Mouse (Mus musculus) adrenal gland, postnatal 25 days (tissue): ENCODE results near the gene Alg13. TPM values are rescaled to one million over a fixed set of nuclear protein-coding genes. Genes with fewer than 3 reads are reported as not detected.

Experiments
- DNase-seq: peaks from one replicate; pipeline ENCODE4 v3.0.0; 2021; ENCODE audit warnings: mixed read lengths
- long read RNA-seq: library from polyadenylated mRNA; stranded (forward); transcript quantifications from one replicate; pipeline ENCODE4 v2.0.0, GENCODE M21; 2021
- total RNA-seq: library from RNA; stranded (reverse); gene quantifications from 2 replicates; pipeline ENCODE4 v1.2.3, GENCODE M21; 2021

The Alg13 gene
- 11.8 and 12.2 TPM in 2 replicates for total RNA-seq
- long read RNA-seq, partial matches to known transcripts: 2 of 8 reads
- long read RNA-seq, other reads (novel, unspliced or antisense): 2 of 8 reads

DNA sequence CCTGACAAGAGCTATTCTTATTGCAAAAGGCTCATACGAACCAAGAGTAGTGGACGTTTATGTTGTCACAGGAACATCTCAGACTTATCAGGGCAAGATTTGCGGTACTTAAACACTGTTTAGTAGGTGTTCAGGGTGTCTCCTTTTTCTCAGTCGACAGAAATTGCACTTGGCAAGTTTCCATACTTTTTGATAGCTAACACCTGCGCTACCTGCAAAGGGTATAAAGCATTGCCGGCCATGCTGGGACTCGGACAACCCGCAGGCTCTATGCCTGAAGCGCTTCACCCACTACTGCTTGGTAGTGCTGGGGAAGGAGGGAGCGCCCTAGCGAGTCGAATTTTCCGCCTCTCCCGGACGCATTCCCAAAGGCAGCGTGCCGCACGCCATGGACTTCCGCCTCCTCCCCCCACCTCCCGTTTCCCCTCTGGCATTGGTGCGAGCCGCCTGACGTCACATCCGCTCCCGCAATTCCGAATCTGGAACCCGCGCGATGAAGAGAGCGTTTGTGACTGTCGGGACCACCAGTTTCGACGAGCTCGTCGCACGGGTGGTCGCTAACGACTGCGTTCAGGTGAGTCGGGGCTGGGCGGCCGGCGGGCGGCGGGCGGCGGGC lies at the start of gene Alg13:
Alg13 (plus strand) TSS at position 257 of the 616 bp plus-strand sequence.
- DNase-seq: peak; percentile 77

DNA sequence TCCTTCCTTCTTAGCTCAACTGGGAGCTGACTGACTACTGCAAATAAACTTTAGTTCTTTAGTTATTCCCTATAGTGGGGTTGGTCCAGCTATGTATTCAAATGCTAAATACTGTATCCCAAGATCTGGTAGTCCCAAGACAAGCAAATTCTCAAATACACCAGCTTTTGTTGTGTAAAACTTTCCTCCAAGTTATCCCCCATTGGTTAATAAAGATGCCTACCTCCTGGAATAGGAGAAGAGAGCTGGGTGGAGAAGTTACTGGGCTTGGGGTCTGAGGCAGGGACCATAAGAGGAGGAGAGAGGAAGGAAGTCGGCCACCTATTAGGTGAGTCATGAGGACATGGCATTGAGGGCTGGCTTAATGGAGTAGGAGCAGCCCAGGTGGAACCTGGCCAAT lies 49.0 kb upstream of the Alg13 start:
- no peak for DNase-seq

DNA sequence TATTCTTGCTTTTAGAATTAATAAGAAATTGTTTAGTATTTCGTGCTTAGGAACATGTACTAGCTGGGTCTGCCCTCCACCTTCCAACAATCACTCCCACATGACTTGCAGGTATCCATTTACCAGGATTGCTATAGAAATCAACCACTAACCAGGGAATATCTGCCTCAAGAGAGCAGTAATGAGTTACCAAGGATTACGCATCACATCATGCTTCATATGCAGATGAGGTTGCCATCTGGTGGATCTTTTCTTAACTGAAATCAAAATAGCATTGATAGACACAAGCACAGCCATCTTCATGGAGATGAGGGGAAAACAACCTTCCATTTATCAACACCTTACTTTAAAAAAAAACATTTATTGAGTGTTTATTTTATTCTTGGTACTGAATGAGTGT lies 16.1 kb upstream of the Alg13 start:
- no peak for DNase-seq

DNA sequence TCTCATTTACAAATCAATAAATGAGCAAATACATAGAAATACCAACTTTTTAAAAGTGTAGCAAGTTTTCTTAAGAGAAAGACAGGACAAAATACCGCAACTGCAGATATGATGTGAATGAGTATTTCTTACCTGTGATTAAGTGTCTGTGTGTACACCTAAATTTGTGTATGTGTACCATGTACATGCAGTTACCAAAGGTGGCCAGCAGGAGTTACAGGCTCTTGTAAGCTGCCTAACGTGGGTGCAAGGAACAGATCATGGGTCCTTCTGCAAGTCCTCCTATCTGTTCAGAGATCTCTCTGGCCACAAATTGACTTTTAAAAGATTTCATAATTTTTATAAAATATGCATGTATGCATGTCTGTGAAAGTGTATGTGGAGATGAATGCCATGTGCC lies 11.9 kb upstream of the Alg13 start:
- DNase-seq: no peak

DNA sequence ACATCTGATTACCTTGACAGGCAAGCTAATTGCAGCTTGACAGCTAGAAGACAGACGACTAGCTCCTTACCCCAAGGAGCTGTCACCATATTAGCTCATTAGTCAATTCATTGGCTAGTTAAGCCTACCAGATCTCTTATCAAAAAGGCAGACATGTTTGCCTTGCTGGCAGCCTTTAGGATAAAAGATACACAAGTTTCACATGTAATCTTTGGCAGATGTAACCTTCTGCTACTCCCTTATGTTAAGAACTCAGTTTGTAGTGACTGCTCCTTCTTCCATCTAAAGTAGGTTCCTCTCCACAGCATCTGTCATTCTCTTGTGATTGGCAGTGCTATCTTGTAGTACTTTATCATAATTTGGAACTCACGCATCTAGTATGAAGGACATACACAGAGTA lies 3.6 kb upstream of the Alg13 start:
- no peak for DNase-seq

DNA sequence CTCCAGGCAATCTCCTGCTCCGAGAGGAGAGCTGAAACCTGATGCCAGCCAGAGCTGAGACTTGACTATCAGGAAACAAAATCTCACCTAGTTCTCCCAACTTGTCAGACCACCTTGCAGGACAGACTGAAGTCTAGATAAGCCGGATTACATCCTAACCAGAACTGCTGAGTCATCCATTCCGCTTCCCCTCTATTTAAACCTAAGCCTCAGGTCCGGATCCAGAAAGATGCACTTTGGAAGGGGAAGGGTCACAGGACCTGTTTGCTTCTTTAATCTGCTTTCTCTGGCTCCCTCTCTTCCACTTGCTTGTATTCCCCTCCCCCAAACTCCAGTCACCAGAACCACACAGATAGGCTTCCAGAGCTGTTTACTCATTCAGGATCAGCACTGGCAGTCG lies 2.6 kb upstream of the Alg13 start:
- DNase-seq: no peak

DNA sequence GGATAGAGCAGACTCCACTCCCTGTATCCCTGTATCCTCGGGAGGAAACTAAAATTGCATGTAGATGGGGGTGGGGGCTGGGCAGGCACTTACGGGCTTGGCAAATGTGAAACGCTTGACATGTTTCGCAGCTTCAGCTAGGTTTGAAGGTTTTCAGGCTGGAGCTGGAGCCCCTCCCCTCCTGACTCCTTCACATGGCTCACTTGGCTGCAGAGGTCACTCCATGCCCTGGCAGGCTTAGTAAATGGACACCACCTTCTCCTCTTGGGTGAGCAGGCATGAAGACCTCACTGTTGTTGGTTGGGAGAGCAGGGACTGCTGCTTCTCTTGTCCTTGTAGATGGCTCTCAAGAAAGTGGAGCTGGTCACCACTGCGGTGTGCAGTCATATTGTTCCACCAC lies 1.6 kb upstream of the Alg13 start:
- no peak for DNase-seq

DNA sequence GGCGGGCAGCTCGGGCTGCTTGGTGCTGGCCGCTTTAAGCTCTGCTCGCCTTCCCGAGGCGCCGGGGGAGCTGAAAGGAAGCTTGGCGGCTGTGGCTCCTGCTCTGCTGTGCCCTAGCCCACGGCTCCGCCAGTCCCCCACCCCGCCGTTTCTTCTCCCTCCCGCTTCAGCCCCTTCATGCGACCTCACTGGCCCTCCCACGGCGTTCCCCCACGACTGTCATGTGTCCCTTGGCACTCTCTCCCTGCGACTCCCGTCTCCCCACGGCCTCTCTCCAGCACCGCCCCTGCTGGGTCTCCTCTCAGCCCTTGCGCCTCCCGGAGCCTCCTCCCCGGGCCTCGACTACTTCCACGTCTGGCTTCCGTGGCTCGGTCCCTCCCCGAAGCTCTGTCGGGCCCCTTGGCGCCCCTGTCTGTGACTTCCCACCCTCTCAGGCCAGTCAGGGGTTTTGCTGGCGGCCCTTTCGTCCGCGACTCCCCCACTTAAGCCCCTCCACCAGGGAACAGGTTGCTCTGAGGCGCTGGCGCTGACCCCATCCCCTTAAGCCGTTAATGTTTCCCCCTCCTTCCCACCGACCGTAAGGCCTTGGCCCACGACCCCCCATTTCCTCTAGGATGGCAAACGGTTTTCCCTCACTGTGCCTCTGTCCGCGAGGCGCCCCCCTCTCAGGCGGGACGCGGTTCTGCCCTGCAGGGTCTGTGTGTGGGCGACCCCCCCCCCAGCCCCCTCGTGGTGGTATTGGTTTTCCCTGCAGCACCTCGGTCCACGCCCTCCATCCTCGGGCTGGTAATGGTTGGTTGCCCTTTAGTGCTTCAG lies 768 bp downstream of the Alg13 start:
- DNase-seq: peak; percentile 16

DNA sequence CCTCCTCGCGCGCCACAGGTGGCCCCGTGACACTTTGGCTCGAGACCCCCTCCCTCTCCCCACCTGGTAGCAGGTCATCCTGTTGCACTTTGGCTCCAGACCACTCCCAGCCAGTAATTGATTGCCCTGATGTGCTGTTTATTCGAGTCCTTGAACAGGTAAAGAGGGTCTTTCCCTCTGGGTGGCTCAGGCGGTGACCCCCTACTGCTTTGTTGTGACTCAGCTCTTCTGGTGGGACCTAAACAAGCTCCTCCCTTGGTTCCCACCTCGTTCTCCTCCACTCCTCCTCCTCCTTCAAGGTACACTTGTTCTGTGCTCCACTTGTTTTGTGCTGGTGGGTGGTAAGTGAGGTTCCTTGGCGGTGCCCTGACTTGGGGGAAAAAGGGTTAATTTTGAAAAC lies 1.8 kb downstream of the Alg13 start:
- no peak for DNase-seq

DNA sequence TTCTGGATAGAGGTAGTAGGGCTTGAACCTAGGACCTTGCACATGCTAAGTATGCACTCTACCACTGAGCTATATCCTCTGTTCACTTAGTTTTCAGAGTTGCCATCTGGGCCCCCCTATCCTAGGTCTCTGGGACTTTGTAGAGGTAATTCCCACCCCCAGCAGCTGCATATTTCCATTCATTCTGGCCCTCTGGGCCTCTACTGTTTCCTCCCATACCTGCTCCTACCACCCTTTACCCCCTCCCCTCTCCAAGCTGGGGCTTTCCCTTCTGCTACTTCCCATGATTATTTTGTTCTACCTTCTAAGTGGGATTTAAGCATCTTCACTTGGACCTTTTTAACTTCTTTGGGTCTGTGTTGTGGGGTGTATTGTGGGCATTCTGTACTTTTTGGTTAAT lies 7.8 kb downstream of the Alg13 start:
- DNase-seq: no peak

DNA sequence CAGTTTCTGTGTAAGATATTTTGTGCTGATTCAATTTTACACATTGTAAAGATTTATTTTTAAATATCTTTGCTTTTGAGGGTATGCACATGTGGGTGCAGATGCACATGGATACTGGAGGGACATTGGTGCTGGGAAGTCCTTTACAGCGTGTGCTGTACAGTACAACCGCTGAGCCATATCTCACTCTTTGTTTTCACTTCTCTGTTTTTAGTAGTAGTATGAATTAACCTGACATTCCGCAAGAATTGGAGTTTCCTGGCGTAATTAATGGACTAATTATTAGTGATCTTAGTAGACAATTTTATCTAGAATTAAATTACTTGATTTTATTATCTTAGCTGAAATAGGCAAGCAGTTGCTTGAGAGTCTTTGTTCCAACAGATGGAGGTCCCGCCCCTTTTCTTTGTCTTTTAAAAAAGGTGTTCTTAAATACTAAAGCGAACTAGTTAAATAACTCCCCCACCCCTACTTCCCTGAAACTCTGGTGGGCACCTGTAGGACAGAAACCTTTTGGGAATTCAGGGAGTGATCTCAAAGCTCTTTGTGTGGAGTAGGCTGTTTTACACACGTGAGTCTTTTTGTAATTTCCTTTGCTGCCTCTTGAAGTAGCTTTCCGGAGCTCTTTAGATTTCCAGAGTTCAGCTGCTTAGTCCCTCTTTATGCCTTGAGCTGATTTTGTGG lies 17.9 kb downstream of the Alg13 start:
- no peak for DNase-seq

DNA sequence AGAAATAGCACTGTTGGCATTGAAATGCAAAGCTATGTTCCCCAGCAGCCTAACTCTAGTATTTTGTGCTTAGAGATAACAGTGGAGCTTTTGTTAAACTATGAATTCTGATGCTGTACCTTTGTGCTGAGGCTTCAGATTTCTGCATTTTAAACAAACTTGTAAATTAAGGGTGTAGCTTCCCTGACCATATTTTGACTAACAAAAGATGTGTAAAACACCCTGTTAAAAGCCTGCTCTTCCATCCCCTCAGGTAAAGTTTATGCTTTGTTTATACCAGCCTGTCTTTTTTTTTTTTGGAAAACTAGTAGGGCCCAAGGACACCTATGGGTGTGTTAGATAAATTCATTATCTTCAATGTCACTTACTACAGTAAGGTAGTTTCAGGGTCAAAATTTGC lies 20.3 kb downstream of the Alg13 start:
- DNase-seq: no peak

DNA sequence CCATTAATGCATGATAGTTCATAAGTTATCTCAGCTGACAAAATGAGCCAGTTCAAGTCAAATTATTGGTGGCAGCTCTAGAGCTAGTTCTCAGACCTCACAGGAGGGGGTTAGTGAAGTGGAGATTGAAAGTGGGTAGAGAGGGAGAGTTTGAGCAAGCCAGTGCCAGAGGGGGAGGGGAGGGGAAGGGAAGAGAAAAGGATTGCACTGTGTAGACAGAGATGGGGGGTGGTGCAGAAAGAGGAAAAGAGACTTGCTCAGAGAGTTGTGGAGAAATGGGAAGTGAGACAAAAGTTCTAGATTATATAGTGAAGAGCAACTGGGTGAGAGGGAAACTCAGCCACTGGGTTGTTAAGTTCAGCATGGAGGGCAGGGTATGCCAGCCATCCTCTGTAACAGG lies 20.8 kb downstream of the Alg13 start:
- no peak for DNase-seq

DNA sequence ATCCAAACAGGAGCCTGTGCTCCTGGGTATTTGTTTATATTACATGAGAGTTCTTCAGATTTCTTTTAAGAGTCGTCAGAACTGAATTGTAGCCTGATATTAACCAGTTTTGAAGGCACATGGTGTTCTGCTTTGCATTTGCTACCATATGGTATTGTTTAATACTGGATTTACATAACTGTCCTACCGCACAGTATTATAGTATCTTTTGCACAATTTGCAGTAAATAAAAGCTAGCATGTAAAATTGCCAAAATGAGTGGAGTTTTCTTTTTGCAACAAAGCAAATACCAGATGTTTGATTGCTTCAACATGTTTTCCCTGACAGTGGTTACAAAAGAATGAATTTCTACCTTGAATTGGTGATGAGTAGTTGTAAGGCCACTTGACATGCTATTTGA lies 56.6 kb downstream of the Alg13 start:
- no peak for DNase-seq

DNA sequence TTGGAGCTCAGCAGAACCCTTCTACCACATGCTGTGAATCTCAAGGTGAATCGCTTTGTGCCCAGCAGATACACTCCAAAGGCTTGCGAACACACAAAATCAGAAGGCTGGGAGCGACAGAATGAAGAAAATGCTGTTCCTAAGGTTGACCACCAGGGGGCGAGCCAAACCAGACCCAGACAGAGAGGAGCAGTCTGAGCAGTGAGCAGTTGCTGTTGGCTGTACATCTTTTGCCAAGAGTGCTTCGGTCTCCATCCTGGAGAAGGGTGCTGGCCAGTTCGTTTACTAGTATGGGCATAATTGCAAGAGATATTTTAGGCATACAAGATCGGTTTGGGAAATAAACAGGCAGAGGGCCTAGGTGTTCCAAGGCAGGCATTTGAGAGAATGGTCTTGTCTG lies 85.9 kb downstream of the Alg13 start:
- peak; percentile 45 for DNase-seq

DNA sequence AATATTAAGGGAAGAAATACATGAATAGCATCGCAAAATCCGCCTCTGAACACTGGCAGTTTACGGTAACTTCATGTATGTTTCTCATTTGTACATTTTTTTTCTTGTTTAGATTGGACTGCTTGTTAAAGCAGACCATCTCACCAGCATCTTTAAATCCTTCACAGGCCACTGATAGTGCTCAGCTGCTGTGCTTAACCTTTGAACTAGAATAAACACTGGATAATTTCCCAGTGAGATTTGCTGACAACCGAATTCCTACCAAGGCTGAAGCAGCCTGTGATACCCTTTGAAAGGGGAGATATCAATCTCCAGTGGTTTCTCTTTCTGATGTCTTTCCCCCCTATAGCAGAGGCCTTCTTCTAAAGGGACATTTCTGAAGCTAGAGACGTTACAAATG lies 90.4 kb downstream of the Alg13 start:
- DNase-seq: no peak

DNA sequence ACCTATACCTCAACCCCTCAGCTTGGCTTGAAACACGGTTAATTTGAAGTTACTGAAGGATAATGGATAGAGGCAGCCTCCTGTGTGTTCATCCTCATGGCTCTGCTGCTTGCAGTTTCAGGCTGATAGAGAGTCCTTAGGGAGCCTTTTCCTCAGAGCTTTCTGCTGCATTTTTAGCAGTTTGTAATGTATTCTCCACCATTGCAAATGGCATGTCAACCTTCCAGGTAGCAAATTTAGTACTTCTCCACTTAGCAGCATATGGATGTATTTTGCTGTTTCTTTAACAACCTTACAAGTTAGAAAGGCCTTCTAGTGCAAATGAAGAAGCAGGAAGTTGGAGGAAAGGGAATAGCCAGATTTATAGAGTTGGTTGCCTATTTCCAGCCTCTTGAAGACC lies 102.7 kb downstream of the Alg13 start:
- DNase-seq: no peak

DNA sequence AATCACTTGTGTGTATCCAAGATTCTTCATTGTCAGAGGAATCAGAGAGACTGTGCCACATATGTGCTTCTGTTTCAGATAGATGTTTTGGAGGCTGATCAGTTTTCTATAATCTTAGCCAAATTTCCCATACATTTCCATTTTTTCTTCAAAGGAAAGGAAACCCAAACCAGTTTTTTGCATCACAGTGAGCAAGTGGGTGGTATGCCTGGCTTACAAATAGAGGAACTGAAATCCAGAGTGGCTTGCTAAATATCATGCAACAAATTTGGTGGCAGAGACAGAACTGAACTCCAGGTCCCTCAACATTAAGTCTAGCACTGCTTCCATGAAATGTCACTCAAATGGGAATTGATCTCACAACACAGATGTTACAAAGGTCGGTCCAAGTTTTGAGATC lies 103.5 kb downstream of the Alg13 start:
- DNase-seq: no peak

DNA sequence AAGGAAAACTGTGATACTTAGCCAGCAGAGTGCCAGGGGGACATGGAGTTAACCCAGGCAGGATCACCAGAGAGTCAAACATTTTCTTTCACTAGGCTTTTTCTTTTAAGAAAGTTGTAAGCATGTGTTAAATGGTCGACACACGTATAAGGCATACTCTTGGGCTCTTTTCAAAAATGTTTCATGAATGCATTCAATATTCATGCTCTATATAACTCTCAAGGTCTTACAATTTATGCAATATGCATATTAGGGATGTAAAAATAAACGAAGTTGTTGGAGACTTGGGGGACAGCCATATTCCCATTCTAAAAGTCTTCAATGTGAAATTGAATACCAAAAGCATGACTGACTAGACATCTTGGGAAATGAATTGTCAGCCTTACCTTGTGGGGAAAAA lies 106.2 kb downstream of the Alg13 start:
- DNase-seq: no peak
